Mouse (Mus musculus): ENCODE data around the gene Bcan.

The Bcan gene

DNA sequence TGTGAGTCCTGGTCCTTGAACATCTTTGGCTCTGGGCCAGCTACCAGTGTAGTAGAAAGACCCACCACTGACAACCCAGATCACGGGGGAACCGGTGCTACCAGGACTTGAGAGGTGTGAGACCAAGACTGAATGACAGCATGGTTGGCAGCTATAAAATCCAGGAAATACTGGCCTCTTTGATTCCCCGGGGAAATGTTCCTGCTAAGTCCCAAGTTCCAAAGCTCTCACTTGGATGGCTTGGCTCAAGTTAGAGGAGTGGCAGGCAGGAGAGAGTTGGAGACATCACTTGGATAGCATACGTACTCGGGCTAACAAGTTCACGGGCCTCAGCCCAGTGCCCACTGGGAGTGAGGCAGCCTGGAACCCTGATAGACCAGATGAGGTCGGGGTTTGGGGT, 56.4 kb downstream of the Bcan start:
- no peak for DNase-seq

DNA sequence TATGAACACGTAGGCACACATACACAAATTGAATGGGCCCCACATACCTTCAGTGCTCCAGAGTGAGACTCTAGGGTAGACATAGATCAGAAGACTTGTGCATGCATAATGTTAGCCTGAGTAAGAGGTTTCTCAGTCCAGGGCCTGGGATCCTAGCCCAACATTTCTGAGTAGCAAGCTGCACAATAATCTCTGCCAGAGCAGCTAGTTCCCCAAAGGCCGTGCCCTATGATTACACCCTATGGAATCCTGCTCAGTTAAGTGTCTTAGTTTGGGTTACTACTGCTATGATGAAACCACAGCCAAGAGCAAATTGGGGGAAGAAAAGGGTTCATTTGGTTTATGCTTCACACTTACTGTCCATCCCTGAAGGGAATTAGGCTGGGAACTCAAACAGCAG, 57.6 kb downstream of the Bcan start:
- DNase-seq: no peak

DNA sequence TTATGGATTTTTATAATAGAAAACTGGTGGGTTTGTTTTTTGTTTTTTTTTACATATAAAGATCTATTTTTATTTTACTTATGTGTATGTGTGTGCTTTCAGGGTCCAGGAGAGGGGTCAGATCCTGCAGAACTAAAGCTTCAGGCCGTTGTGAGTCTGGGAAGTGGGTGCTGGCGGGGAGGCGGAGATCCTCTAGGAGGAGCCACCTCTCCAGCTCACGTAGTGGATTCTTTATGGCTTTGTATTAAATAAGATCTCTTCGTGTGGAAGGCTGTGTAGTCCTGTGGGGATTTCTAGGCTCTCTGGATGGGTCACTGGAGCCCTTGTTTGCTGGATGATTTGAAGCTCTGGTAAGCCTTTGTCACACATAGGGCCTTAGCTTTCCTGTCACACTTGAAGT, 59.4 kb downstream of the Bcan start:
- DNase-seq: no peak
